Mouse (Mus musculus) stomach, embryonic 15.5 days (tissue): ENCODE data around the gene Trnt1. TPM values are rescaled to one million over a fixed set of nuclear protein-coding genes. Genes with fewer than 3 reads are reported as not detected.

ENCODE experiments used
- ATAC-seq: fragments of 200-750 bp; cut with Nextera tagmentation; 2 replicates; pipeline ENCODE4 v1.8.0; 2017; ENCODE audit warnings: low read depth, moderate number of reproducible peaks, moderate TSS enrichment; ENCODE audit not compliant: insufficient read depth, low FRiP score
- H3K27ac ChIP-seq: fragments of 300-500 bp; sonication (generic); 2 replicates; pipeline ENCODE4 v1.5.1; 2015; ENCODE audit warnings: mild to moderate bottlenecking, inconsistent platforms
- H3K27me3 ChIP-seq: fragments of 300-500 bp; sonication (generic); replicated peaks from 2 replicates; pipeline ENCODE4 v1.6.1; 2015; ENCODE audit warnings: inconsistent platforms
- H3K36me3 ChIP-seq: fragments of 300-500 bp; sonication (generic); 2 replicates; pipeline ENCODE4 v1.6.1; 2015; ENCODE audit warnings: inconsistent platforms
- H3K4me1 ChIP-seq: fragments of 300-500 bp; sonication (generic); 2 replicates; pipeline ENCODE4 v1.6.1; 2015; ENCODE audit warnings: inconsistent platforms
- H3K4me2 ChIP-seq: fragments of 300-500 bp; sonication (generic); 2 replicates; pipeline ENCODE4 v1.6.1; 2015; ENCODE audit warnings: mild to moderate bottlenecking, inconsistent platforms
- H3K4me3 ChIP-seq: fragments of 300-500 bp; sonication (generic); replicated peaks from 2 replicates; pipeline ENCODE4 v1.5.1; 2015; ENCODE audit warnings: inconsistent platforms
- H3K9ac ChIP-seq: fragments of 300-500 bp; sonication (generic); 2 replicates; pipeline ENCODE4 v1.6.1; 2015; ENCODE audit warnings: inconsistent platforms
- H3K9me3 ChIP-seq: fragments of 300-500 bp; sonication (generic); 2 replicates; pipeline ENCODE4 v1.6.1; 2016; ENCODE audit warnings: inconsistent platforms
- WGBS: fragments of 180-500 bp; shearing (Covaris S2); methylation state at CpG from one replicate; pipeline ENCODE4 v1.1.7; 2015; 5-methylcytosine and 5-hydroxymethylcytosine counted together
- polyA plus RNA-seq: library from polyadenylated mRNA; unstranded; fragments of >200 nt; fragmentation: Nextera tagmentation; extraction: Ambion mirVana; gene quantifications from 2 replicates; pipeline ENCODE4 v1.2.1, GENCODE M21; 2015

Trnt1 gene
- polyA plus RNA-seq, 1 experiment from 2014 or later = 52.5 TPM

DNA sequence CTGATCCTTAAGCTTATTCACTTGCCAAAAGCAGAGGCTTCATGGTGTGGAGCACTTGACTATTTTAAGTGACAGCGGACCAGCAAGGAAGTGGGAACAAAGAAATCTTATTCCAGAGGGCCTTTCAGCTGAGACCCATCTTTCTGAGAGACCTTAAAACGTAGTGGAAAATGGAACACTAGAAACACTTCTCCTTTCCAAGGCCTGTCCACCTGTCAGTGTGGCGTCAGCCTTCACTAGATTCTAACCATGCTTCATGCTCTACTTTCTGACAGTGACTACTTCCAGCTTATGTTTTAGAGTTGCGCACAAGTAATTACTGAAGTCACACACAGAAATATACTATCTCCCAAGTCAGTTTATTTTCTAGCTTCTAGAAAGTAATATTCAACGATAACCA, 23.6 kb downstream of the Trnt1 start:
- Histone ChIP-seq H3K36me3 (peaks cover 19% of the 10 kb centered on the region), H3K4me2 (no peak overlapping the region), H3K9ac (no peak overlapping the region), H3K9me3 (no peaks in the 10 kb centered on the region), H3K4me3 (no peak overlapping the region), H3K4me1 (no peaks in the 10 kb centered on the region), H3K27me3 (no peaks in the 10 kb centered on the region), H3K27ac (no peak overlapping the region)
- no peak for ATAC-seq
- 94% methylated on average over 5 of the region's 5 CpGs for WGBS

DNA sequence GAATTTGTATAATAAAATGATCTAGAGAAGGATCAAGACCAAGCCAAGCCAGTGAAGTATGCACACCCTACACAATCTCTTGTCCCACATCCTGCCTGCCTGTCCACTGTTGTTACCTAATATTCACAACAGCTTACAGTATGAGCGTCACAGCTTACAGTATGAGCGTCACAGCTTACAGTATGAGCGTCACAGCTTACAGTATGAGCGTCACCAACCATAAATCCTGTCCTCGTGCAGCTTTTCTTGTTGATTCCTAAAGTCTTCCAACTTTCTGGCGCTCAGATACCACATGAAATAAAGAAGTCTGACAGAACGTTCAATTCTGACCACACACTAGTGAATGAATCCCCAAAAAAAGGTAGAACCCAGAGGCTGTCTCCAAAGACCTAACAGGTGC, 24.2 kb downstream of the Trnt1 start:
- WGBS = 94% methylated on average over 7 of the region's 7 CpGs
- Histone ChIP-seq H3K36me3 (peaks cover 19% of the 10 kb centered on the region), H3K4me1 (no peaks in the 10 kb centered on the region)

DNA sequence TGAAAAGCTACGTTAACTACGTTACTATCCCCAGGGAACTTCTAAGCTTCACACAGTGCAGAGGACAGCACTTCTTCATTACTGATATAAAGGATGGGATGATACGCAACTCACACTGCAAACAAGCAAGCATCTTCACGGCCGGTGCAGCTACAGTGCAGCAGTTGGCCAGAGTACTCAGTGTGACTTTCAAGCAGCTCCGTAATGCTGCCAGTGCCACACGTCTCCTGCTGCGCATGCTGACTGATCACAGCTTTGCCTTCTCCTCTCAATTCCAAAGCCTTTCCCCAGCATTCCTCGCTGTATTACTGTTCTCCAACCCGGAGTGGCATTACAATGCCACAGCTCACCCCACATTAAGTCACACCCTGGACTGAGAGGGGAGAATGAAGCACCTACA, 24.7 kb downstream of the Trnt1 start:
- Histone ChIP-seq H3K4me3 (no peak overlapping the region), H3K4me2 (no peak overlapping the region), H3K36me3 (peaks cover 19% of the 10 kb centered on the region), H3K9ac (no peak overlapping the region), H3K27me3 (no peaks in the 10 kb centered on the region), H3K27ac (no peak overlapping the region), H3K9me3 (no peaks in the 10 kb centered on the region), H3K4me1 (no peaks in the 10 kb centered on the region)
- 94% methylated on average over 10 of the region's 10 CpGs for WGBS
- no peak for ATAC-seq

More for the DNA sequence above, 24.2 kb downstream of the Trnt1 start:
- Histone ChIP-seq H3K27ac (no peak overlapping the region), H3K27me3 (no peaks in the 10 kb centered on the region), H3K9me3 (no peaks in the 10 kb centered on the region), H3K9ac (no peak overlapping the region), H3K4me3 (no peak overlapping the region), H3K4me2 (no peak overlapping the region)
- no peak for ATAC-seq

DNA sequence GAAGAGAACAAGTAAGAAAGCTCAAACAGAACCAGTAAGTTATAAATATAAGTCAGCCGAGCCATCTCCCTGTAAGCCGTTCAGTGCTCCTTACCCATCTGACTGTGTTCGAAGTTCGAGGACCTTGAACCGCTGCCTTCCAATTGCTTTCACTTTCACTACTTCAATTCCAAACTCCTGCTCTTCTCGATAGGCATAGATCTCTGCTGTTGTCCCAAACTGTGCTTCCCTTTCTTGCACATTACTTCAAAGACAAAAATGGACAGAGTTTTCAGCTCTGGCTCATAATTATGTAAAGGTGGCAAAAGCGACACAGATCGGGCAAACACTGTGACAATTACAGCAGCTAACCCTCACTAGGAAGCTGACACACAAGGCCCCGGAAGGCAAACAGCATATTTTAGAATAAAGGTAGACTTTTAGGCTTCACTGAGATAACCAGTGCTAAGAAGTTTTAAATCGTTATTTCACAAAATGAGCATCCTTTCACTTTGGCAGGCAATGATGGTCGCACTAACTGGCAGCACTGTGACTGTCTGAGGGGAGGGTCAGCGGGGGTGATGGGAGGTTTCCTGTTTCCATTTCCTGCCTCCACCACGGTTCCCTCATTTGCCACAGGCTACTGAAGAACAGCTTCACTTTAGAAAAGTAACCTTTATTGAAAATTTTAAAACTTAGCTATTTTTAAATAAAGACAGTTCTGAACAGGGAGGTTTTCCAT, 25.3 kb downstream of the Trnt1 start:
- no peak overlapping the region for H3K9ac ChIP-seq
- no peak overlapping the region for H3K4me2 ChIP-seq
- no peak overlapping the region for H3K27ac ChIP-seq
- no peak for ATAC-seq
- H3K36me3 ChIP-seq = peaks cover 19% of the 10 kb centered on the region
- no peaks in the 10 kb centered on the region for H3K27me3 ChIP-seq
- WGBS = 86% methylated on average over 13 of the region's 13 CpGs
- H3K9me3 ChIP-seq = no peaks in the 10 kb centered on the region
- H3K4me1 ChIP-seq = peaks cover 5% of the 10 kb centered on the region; the same call in 1 of the 2 replicates
- no peak overlapping the region for H3K4me3 ChIP-seq

DNA sequence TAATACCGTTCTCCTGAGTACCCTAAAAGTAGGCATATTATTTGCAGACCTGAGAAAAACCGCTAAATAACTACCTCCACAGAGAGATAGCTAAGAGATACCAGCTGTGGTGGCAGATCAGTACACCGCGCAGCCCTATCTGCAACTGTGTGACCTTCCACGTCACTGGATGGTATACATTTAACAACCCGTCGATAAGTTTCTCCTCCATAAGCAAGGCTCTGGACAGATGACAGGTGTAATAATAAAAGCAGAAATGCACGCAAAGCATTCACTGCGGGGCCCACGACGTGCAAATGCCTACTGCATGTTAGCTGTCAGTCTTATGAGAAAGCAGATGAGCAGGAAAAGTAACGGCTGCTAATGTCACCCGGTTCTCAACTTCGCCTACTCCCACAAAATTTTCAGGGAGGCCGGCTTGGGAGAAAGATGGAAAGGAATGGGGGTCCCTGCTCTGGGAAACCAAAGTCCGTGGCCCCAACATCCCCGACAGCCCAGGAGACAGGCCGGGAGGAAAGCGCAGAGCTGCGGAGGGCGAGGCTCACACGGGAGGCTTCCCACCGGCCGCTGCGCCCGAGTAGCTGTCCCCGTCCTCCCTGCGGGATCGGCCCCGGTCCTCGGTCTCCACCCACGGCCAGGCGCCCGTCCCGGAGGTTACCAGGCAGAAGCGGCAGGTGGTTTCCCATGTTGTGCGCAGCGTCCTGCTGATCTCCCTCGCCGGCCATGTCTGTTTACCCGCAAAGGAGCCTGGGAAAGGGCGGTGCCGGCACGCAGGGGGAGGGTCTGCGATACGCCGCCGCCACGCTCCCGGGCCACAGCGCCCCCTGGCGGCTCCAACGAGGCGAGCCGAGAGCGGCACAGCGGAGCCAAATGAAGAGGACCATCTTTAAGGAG, 30.7 kb downstream of the Trnt1 start, which contains the start of gene Crbn:
Crbn (minus strand) TSS at position 745 of the 894 bp plus-strand sequence.
- Histone ChIP-seq H3K4me2 (peak within 1 kb of the TSS; percentile 61), H3K4me3 (peak within 1 kb of the TSS; percentile 93), H3K9ac (peak within 1 kb of the TSS; percentile 58), H3K27ac (no peak within 1 kb of the TSS; the same call in 1 of the 2 replicates), H3K9me3 (no peaks in the 10 kb centered on the region), H3K27me3 (no peaks in the 10 kb centered on the region), H3K36me3 (peaks cover 7% of the 10 kb centered on the region), H3K4me1 (peaks cover 5% of the 10 kb centered on the region; the same call in 1 of the 2 replicates)
- peak; percentile 97 for ATAC-seq
- 1% methylated on average over 57 of the region's 57 CpGs for WGBS

DNA sequence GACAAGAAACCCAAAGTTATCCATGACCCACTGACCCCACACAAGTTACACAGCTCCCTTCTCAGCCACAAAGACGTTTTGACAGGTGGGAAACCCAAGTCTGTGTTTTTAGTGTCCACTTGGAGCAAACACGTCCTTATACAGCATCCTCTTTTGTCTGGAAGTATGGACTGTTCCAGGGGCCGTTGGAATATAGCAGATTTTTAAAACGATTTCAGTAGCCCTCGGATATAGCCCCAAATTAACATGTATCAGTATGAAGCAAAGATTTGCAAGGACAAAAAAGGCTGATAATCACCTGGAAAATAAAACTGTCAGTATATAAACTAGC, 31.3 kb downstream of the Trnt1 start:
- Histone ChIP-seq H3K4me3 (peak overlapping the region; percentile 93), H3K27me3 (no peaks in the 10 kb centered on the region), H3K4me1 (peaks cover 5% of the 10 kb centered on the region; the same call in 1 of the 2 replicates), H3K9me3 (no peaks in the 10 kb centered on the region), H3K9ac (no peak overlapping the region), H3K36me3 (0 out of 2 replicates have a peak, but pooled peaks cover 2% of the 10 kb centered on the region), H3K4me2 (peak overlapping the region; percentile 35; the same call in 1 of the 2 replicates), H3K27ac (no peak overlapping the region)
- ATAC-seq = no peak
- WGBS = 58% methylated on average over 5 of the region's 5 CpGs

DNA sequence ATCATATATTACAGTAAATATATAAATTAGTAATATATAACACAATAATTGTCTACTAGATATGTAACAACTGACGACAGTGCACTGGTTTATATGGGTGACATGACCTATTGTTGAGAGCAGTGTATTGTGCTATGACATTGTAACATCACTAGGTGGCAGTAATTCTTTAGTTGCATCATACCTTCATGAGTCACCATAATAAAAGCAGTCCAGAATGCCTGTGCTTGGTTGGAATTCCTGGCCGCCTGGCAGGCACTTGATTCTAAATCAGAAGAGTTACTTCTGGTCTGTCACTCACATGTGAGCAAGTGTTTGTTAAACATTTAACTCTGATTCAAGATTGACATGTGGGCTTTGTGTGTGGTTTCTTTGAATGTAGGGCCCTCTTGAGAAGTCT, 36.0 kb downstream of the Trnt1 start:
- H3K36me3 ChIP-seq = no peaks in the 10 kb centered on the region
- no peaks in the 10 kb centered on the region for H3K27me3 ChIP-seq
- H3K4me3 ChIP-seq = no peak overlapping the region
- H3K4me1 ChIP-seq = no peaks in the 10 kb centered on the region
- ATAC-seq = no peak; the same call in 1 of the 2 replicates
- 38% methylated on average over 2 of the region's 2 CpGs for WGBS
- H3K9ac ChIP-seq = no peak overlapping the region
- H3K9me3 ChIP-seq = no peaks in the 10 kb centered on the region
- no peak overlapping the region for H3K4me2 ChIP-seq
- H3K27ac ChIP-seq = no peak overlapping the region

DNA sequence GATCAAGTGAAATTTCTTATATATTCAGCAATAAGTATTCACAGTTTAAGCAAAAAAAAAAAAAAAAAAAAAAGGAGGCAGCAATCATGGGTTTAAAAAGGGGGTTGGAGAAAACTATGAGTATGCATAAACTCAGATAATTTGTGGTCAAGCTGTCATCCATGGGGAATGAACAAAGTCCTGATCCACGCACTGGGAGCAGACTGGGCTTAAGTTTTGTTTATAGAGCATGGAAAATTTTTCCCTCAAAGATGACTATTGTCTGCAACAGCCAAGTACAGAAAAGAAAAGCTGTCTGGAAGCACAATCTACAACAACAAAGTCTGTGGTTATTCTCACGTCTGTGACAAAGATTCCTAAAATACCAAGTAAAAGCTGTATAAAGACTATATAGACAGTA, 40.2 kb downstream of the Trnt1 start:
- no peaks in the 10 kb centered on the region for H3K27me3 ChIP-seq
- H3K36me3 ChIP-seq = no peaks in the 10 kb centered on the region
- no peak overlapping the region for H3K4me3 ChIP-seq
- H3K27ac ChIP-seq = no peak overlapping the region
- no peaks in the 10 kb centered on the region for H3K9me3 ChIP-seq
- WGBS = 32% methylated on average over 2 of the region's 2 CpGs
- ATAC-seq = no peak
- H3K4me2 ChIP-seq = no peak overlapping the region
- no peaks in the 10 kb centered on the region for H3K4me1 ChIP-seq
- no peak overlapping the region for H3K9ac ChIP-seq

DNA sequence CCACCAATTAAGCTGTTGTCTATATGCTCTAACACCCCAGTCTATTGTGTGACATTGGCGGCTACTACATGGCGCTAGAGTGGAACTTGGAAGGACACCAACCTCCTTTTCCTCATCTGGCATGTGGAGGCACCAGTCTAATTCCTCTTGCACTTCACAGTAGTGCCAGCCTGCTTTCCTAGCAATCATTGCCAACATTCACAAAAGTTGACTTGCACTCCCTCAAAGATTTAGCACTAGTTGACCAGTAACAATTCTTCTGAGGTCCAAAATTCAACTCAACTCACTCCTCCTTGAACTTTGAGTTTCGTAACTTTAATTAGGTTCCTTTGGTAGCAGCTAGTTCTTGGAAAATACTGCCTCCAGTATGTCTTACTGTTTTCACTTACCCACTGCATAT, 41.8 kb downstream of the Trnt1 start:
- 85% methylated on average over 3 of the region's 3 CpGs for WGBS
- no peaks in the 10 kb centered on the region for H3K9me3 ChIP-seq

DNA sequence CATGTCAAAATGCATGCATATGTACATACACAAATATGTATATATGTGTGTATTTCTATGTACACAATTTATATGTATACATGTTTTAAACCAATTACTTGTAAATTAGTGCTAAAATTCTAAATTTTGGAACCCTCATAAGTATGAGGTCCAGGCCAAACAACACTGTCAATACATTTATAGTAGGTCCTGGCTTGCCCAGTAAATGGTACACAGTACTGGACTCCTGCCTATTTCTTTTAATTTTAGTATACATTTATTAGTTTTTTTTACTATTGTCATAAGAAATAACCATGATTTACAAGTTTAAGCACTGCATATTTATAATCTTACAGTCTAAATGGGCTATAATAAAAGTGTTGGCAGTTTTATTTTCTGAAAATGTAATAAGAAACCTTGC, 50.3 kb downstream of the Trnt1 start:
- Histone ChIP-seq H3K9me3 (no peaks in the 10 kb centered on the region), H3K36me3 (no peaks in the 10 kb centered on the region), H3K27ac (no peak overlapping the region), H3K4me2 (no peak overlapping the region), H3K4me3 (no peak overlapping the region), H3K9ac (no peak overlapping the region), H3K4me1 (no peaks in the 10 kb centered on the region), H3K27me3 (no peaks in the 10 kb centered on the region)
- ATAC-seq = no peak

More for the DNA sequence above, 41.8 kb downstream of the Trnt1 start:
- ATAC-seq = no peak
- Histone ChIP-seq H3K4me3 (no peak overlapping the region), H3K27ac (no peak overlapping the region), H3K36me3 (no peaks in the 10 kb centered on the region), H3K27me3 (no peaks in the 10 kb centered on the region), H3K4me2 (no peak overlapping the region), H3K4me1 (no peaks in the 10 kb centered on the region), H3K9ac (no peak overlapping the region)

DNA sequence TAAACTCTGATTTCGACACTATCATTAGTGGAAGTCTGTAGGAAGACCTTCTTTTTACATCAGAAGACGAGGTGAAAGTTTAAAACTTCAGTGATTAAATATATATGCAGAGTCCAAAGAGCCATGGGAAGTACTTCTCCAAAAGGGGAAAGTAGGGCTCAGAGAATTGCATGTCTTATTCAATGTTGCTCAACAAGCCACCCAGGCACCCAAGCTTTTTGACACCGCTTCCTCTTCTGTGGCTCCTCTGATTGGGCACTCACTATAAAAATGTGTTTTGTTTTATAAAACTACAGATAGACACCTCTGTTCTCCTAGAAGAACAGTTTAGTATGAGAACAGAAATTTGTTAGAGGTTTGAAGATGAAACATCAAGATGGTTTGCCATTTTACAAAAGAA, 51.0 kb downstream of the Trnt1 start:
- H3K4me1 ChIP-seq = no peaks in the 10 kb centered on the region
- no peak overlapping the region for H3K4me2 ChIP-seq
- no peak for ATAC-seq
- H3K36me3 ChIP-seq = no peaks in the 10 kb centered on the region
- 73% methylated on average over 3 of the region's 3 CpGs for WGBS
- H3K4me3 ChIP-seq = no peak overlapping the region
- H3K27ac ChIP-seq = no peak overlapping the region
- H3K9ac ChIP-seq = no peak overlapping the region
- H3K27me3 ChIP-seq = no peaks in the 10 kb centered on the region
- H3K9me3 ChIP-seq = no peaks in the 10 kb centered on the region

DNA sequence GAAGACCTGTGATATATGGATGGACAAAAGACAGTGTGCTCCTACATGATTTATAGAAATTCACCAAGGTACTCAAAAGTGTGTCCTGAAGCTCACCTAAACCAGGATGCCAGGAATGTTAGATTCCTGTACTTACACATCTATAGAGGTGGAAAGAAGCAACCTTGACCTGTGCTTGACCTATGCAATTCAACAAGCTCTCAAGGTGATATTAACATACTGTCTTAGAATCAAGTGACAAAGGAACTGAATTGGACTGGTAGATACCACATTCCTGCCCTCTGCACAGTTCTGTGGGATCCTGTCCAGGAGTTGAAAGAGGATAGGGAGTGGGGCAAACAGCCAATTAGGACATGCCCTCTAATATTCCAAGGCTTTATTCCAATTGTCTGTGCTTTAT, 51.6 kb downstream of the Trnt1 start:
- H3K9me3 ChIP-seq = no peaks in the 10 kb centered on the region
- no peak overlapping the region for H3K4me2 ChIP-seq
- H3K27me3 ChIP-seq = no peaks in the 10 kb centered on the region
- H3K27ac ChIP-seq = no peak overlapping the region
- H3K9ac ChIP-seq = no peak overlapping the region
- no peak for ATAC-seq
- no peaks in the 10 kb centered on the region for H3K36me3 ChIP-seq
- no peaks in the 10 kb centered on the region for H3K4me1 ChIP-seq
- H3K4me3 ChIP-seq = no peak overlapping the region
